Mouse (Mus musculus): Measurements from ENCODE around the gene Dcun1d2.
A peak's percentile ranks its signal among the peaks of the same experiment; 100 is the strongest.
"Not testable (repeated sequence)": the region's sequence is repeated elsewhere in the genome, so short reads cannot be mapped to it uniquely, and the experiment has no call there.

Dcun1d2 gene

GRCm38 (mm10) chr8:13287692-13288623, at the start of gene Dcun1d2, which contains the start of gene Tmco3:
Dcun1d2 (minus strand) TSS chr8:13288131.
Tmco3 (plus strand) TSS chr8:13288190.
- peak; percentile 97 for DNase-seq (ENCODE audit: low read depth, low spot score)

- peak; percentile 15 for DNase-seq (ENCODE audit: low read depth, low spot score)
These were observed 49.7 kb upstream of the Dcun1d2 start for GRCm38 (mm10) chr8:13337678-13338077.

- DNase-seq (ENCODE audit: low read depth, low spot score) = not testable (repeated sequence)
These were observed 49.3 kb upstream of the Dcun1d2 start for GRCm38 (mm10) chr8:13337245-13337644.

GRCm38 (mm10) chr8:13334671-13335070, 46.7 kb upstream of the Dcun1d2 start:
- DNase-seq (ENCODE audit: low read depth, low spot score) = no peak

- no peak for DNase-seq (ENCODE audit: low read depth, low spot score)
These were observed 38.7 kb upstream of the Dcun1d2 start for GRCm38 (mm10) chr8:13326598-13326997.

GRCm38 (mm10) chr8:13316671-13317070, 28.7 kb upstream of the Dcun1d2 start:
- DNase-seq (ENCODE audit: low read depth, low spot score) = no peak

GRCm38 (mm10) chr8:13314922-13315321, 27.0 kb upstream of the Dcun1d2 start:
- no peak for DNase-seq (ENCODE audit: low read depth, low spot score)

- no peak for DNase-seq (ENCODE audit: low read depth, low spot score)
These were observed 19.0 kb upstream of the Dcun1d2 start for GRCm38 (mm10) chr8:13306916-13307315.

- no peak for DNase-seq (ENCODE audit: low read depth, low spot score)
These were observed 18.5 kb upstream of the Dcun1d2 start for GRCm38 (mm10) chr8:13306309-13306909.

GRCm38 (mm10) chr8:13305884-13306283, 18.0 kb upstream of the Dcun1d2 start:
- no peak for DNase-seq (ENCODE audit: low read depth, low spot score)

GRCm38 (mm10) chr8:13305459-13305858, 17.5 kb upstream of the Dcun1d2 start:
- no peak for DNase-seq (ENCODE audit: low read depth, low spot score)

GRCm38 (mm10) chr8:13301036-13301435, 13.1 kb upstream of the Dcun1d2 start:
- no peak for DNase-seq (ENCODE audit: low read depth, low spot score)

GRCm38 (mm10) chr8:13299571-13299970, 11.6 kb upstream of the Dcun1d2 start:
- DNase-seq (ENCODE audit: low read depth, low spot score) = no peak

- peak; percentile 50 for DNase-seq (ENCODE audit: low read depth, low spot score)
These were observed 5.9 kb upstream of the Dcun1d2 start for GRCm38 (mm10) chr8:13293677-13294470.

GRCm38 (mm10) chr8:13292364-13292763, 4.4 kb upstream of the Dcun1d2 start:
- DNase-seq (ENCODE audit: low read depth, low spot score) = peak; percentile 76

GRCm38 (mm10) chr8:13288646-13289045, 715 bp upstream of the Dcun1d2 start:
- peak; percentile 10 for DNase-seq (ENCODE audit: low read depth, low spot score)

- DNase-seq (ENCODE audit: low read depth, low spot score) = peak; percentile 89
These were observed 633 bp downstream of the Dcun1d2 start for GRCm38 (mm10) chr8:13287304-13287691.

GRCm38 (mm10) chr8:13283200-13283599, 4.7 kb downstream of the Dcun1d2 start:
- DNase-seq (ENCODE audit: low read depth, low spot score) = no peak

GRCm38 (mm10) chr8:13276941-13277447, 10.9 kb downstream of the Dcun1d2 start:
- DNase-seq (ENCODE audit: low read depth, low spot score) = no peak

GRCm38 (mm10) chr8:13272834-13273233, 15.1 kb downstream of the Dcun1d2 start:
- no peak for DNase-seq (ENCODE audit: low read depth, low spot score)

- DNase-seq (ENCODE audit: low read depth, low spot score) = no peak
These were observed 20.4 kb downstream of the Dcun1d2 start for GRCm38 (mm10) chr8:13267566-13267965.

GRCm38 (mm10) chr8:13263376-13263775, 24.6 kb downstream of the Dcun1d2 start:
- no peak for DNase-seq (ENCODE audit: low read depth, low spot score)

Data from CD4-positive helper T cell, adult 2 months (primary cell).